Mouse (Mus musculus): Measurements from ENCODE around the gene Actl6a.
"Not testable (repeated sequence)": the region's sequence is repeated elsewhere in the genome, so short reads cannot be mapped to it uniquely, and the experiment has no call there.

Gene Actl6a

DNA sequence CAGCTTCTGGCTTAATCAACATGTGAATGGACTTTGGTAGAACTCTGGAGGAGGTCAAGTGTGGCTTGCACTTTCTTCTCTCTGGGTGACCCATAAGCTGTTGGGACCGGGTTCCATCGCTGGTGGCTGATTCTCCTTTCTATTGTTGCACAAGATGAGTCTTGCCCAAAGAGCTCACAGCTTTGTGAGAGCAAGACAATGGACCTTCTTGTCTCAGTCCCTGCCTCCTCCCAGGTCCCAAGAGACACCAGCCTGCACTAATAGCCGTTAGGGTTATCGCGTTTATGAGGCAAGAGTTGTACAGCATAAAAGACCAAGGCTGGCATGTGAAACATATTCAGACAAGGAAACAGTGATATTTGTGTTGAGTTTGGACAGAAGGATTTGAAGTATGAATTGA is 11.9 kb upstream of the Actl6a start:
- DNase-seq (ENCODE audit: extremely low spot score, low read depth, low spot score): no peak

- DNase-seq (ENCODE audit: extremely low spot score, low read depth, low spot score): no peak
These were observed 11.1 kb upstream of the Actl6a start for GRCm38 (mm10) chr3:32694737-32695582.

DNA sequence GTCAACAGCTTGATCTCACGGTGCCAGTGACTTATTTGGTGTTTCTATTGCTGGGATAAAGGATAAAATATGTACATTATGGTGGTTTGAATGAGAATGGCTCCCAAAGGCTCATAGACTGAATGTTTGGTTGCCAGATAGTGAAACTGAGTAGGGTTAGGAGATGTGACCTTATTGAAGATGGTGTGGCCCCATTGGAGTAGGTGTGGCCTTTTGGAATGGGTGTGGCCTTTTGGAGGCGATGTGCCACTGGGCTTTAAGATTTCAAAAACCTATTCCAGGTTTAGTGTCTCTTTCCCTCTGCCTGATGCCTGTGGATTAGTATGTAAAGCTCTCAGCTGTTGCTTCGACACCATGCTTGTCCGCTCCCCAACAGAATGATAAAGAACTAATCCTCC is 10.5 kb upstream of the Actl6a start:
- DNase-seq (ENCODE audit: extremely low spot score, low read depth, low spot score): no peak

DNA sequence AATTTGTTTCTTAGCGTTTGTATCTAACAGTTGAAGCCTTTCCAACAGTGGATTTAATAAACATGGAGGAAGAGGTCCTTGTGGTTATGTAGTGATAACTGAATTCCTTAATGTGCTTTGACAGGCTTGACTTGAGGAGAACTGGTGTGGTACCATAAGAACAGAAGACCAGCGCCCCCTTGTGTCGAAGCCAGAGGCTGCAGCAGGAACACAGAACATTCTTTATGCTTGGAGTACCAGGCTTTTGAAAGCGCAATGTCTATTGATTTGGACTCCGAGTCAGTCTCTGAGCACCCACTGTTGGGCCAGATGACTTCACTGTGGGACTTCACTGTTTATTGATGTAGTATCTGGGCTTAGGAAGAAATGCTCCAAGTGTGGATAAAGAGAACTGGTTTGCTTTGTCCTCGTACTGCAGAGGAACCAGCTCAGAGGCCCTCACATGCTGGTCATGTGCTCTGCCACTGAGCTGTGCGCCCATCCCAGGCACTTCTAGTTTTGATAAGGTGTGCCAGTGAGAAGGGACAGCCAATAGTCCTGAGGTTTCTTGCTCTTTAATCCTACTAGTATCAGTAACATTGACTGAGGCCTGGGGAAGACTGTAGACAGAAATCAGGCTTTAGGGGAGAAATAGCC is 7.8 kb upstream of the Actl6a start:
- peak; percentile 60 for DNase-seq (ENCODE audit: extremely low spot score, low read depth, low spot score)

DNA sequence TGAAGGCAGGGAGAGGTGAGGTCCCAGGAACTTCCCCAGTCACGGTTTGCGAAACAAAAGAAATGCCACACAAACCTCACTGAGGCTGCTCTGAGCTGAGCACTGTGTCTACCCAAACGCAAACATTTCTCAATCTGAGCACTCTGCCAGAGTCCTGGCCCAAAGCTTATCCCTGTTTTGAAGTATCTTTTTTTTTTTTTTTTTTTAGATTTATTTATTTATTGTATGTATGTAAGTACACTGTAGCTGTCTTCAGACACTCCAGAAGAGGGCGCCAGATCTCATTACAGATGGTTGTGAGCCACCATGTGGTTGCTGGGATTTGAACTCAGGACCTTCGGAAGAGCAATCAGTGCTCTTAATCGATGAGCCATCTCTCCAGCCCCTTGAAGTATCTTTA is 2.1 kb upstream of the Actl6a start:
- not testable (repeated sequence) for DNase-seq (ENCODE audit: extremely low spot score, low read depth, low spot score)

DNA sequence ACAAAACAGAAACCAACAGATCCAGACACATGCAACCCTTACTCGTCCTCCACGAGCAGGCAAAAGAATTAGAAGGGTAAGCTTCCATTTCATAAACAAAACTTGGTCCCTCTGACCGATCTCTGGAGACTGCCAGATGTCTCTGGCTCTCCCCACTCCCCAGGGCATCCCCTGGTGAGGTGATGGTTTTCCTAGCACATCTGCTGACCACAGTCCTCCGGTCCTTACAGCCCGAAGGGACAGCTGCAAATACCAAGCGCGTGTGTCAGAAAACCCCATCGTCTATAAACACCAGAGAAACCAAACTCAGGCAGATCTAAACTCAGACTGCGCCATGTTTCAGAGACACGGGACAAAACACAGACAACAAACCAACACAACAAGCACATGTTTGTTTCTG is 1.5 kb upstream of the Actl6a start:
- DNase-seq (ENCODE audit: extremely low spot score, low read depth, low spot score): not testable (repeated sequence)

- DNase-seq (ENCODE audit: extremely low spot score, low read depth, low spot score): no peak
These were observed 1.9 kb downstream of the Actl6a start for GRCm38 (mm10) chr3:32708052-32708367.

- peak; percentile 96 for DNase-seq (ENCODE audit: extremely low spot score, low read depth, low spot score)
These were observed 2.5 kb downstream of the Actl6a start for GRCm38 (mm10) chr3:32708368-32709231.

DNA sequence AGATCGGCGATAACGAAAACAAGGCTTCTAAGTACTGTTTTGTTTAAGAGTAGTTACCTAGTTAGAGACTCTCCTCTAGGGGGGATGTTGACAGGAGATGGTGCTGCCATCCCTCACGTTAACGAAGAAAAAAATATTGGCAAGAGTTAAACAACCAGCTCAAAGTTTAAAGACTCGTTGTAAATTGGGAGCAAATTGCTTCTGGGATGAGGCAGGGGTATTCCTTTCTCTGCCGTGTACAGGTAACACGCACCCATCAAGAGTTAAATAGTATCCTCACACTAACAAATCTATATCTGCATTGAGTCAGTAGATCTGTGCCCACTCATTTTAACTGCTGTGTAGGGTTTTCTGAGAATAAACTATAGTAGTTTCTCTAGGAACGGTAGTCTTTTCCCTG is 3.3 kb downstream of the Actl6a start:
- no peak for DNase-seq (ENCODE audit: extremely low spot score, low read depth, low spot score)

- no peak for DNase-seq (ENCODE audit: extremely low spot score, low read depth, low spot score)
These were observed 7.6 kb downstream of the Actl6a start for GRCm38 (mm10) chr3:32713711-32714110.

- DNase-seq (ENCODE audit: extremely low spot score, low read depth, low spot score): not testable (repeated sequence)
These were observed 11.3 kb downstream of the Actl6a start for GRCm38 (mm10) chr3:32717403-32717802.

DNA sequence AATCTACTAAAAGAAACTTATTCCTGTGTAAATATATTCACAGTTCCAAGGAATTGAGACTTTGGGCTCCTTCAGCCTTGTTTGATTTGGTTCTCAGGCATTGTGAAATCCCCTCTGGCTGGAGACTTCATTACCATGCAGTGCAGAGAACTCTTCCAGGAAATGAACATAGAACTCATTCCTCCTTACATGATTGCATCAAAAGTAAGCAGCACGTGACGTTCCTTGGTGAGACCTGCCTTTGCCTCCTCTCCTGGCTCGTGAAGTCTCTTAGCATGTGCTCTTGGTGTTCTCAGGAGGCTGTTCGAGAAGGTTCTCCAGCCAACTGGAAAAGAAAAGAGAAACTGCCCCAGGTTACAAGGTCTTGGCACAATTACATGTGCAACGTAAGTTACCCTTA is 12.2 kb downstream of the Actl6a start:
- DNase-seq (ENCODE audit: extremely low spot score, low read depth, low spot score): no peak

DNA sequence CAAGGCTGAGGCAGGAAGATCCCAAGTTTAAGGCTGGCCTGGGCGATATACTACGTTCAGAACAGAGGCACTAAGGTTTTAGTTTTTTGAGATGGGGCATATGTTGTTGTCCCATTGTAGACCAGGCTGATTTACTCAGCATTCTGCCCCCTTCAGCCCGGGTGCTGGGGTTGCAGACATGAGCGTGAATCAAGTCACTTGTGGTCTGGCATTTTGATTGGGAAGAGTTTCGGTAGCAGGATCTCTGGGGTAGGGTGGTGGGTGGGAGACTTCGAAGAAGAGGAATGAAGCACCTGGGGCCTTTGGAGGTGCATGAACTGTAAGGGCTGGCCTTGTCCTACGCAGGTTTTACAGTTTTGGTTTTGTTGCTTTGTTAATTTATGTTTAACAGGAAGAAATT is 18.1 kb downstream of the Actl6a start:
- DNase-seq (ENCODE audit: extremely low spot score, low read depth, low spot score): no peak

- no peak for DNase-seq (ENCODE audit: extremely low spot score, low read depth, low spot score)
These were observed 19.9 kb downstream of the Actl6a start for GRCm38 (mm10) chr3:32725951-32726350.

DNA sequence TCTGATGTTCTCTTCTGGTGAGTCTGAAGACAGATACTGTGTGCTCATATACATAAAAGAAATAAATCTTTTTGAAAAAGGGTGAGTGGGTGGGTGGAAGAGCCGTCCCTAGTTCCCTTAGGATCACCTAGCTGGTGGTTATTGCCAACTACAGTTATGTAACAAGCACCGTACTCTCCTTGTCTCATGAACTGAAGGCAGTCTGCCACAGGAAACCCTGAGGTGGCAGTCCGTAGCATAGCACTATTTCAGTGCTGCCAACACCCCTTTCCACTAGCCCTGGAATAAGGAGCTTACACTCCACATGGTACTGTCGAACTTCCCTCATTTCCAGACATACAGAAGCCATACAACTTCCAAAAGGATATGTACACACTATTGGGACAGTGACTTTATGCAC is 21.8 kb downstream of the Actl6a start:
- DNase-seq (ENCODE audit: extremely low spot score, low read depth, low spot score): no peak

DNA sequence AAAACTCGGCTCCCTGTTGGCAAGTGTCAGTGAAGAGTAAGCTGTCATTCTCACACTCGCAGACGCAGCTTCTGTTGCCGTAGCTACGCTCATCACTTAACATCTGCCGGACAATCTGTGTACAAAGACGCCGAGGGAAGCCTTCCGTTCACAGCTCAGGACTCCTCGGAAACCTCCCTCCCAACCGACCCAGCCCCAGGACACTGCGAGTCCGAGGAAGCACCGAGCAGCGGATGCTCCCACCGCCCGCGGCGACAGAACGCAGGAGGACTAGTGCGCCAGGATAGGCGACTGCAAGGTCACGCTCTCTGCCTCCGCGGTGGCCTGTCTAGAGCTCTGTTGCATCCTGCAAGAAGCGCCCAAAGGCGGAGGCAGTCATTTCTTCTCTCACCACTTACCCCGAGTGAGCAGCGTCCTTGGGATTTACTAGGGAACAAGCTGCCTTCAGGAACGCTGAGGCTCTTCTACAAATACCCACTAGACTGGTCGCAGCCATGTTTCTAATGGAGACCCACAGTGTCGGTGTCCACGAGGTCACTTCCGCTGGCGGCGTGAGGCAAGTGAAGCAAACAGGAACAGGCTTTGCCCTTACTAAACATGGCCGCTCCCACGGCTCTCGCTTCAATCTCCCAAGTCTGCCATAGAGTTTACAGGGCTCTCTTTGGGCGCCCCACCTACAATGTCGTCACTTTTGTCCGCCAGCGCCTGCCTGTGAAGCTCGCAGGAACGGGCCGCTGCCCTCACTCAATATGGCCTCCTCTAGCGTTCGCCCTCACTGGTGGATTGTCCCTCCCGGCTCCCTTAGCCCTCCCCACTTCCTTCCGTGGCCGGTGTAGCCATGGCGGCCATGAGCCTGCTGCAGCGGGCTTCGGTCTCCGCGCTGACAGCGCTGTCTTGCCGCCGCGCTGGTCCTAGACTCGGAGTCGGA is 30.4 kb downstream of the Actl6a start, which contains the start of gene Ndufb5:
Gene Ndufb5 (plus strand): TSS at position 747 of the 928 bp plus-strand sequence.
- DNase-seq (ENCODE audit: extremely low spot score, low read depth, low spot score): peak; percentile 95

DNA sequence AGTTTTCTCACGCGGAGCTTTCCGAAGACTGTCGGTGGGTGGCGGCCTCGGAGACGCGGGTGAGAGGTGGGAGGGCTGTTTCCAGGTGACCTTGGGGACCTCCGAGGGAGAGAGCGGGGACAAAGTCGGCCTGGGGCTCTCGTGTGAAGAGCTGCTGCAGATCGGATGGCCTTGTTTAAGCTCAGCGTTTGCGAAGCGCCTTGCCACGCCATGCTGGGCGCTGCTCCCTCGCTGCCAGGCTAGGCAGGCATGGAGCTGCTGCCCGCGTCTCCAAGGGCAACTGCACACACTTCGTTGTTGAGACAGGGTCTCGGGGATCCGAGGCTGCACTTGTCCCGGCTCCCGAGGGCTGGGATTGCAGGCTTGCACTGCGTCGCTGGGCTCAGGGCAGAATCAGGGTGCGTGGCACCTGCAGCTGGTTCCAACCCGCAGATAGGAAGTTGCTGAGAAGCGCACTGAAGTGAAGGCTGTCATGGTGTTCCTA is 31.1 kb downstream of the Actl6a start, which contains the start of gene Mrpl47:
Gene Mrpl47 (minus strand): TSS at position 434 of the 484 bp plus-strand sequence.
- no peak for DNase-seq (ENCODE audit: extremely low spot score, low read depth, low spot score)

DNA sequence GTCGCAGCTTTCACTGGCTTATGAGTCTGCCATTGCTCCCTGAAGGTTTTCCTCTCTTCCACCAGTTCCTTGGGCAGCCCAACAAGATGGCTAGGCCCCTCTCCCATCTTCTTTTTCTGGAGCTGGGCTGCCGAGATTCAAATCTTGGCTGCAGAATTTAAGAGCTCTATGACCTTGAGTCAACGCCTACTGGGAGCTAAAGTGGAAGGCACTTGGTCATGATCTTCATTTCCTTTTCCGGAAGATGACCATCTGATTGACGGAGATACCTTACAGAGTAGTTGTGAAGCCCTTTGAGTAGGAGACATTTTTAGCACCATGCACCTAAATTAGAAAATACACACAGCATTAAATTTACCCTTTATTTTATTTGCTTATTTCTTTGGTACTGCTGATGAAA is 32.5 kb downstream of the Actl6a start:
- no peak for DNase-seq (ENCODE audit: extremely low spot score, low read depth, low spot score)

GRCm38 (mm10) chr3:32742276-32742780 is 36.2 kb downstream of the Actl6a start:
- DNase-seq (ENCODE audit: extremely low spot score, low read depth, low spot score): no peak

DNA sequence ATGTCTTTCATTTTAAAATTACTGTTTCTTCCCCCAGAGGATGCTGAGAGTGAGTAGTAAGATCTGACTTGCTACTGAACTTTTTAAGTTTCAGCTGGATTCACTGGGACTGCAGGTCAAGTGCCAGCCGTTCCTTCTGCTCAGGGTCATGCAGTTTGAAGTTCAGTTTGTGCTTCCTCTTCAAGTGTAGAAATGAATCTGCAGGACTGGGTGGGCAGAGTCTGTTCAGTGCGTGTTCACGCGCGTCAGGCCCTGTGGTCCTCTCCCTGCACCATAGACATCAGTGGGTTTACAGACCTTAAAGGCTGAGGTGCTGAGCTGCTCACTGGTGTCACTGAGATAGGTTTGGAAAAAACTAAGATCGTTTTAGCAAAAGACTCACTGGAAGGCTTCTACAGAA is 38.9 kb downstream of the Actl6a start:
- DNase-seq (ENCODE audit: extremely low spot score, low read depth, low spot score): no peak
